Mouse (Mus musculus): ENCODE data around the gene Clnk.
"Not testable (repeated sequence)": the region's sequence is repeated elsewhere in the genome, so short reads cannot be mapped to it uniquely, and the experiment has no call there.

Clnk gene

GRCm38 (mm10) chr5:38876622-38877021 is at the start of gene Clnk:
Clnk (minus strand) TSS chr5:38876812.
- DNase-seq (ENCODE audit: low spot score): no peak

- no peak for DNase-seq (ENCODE audit: low spot score)
These were observed 28.7 kb upstream of the Clnk start for GRCm38 (mm10) chr5:38905271-38905670.

GRCm38 (mm10) chr5:38904528-38905044 is 28.0 kb upstream of the Clnk start:
- no peak for DNase-seq (ENCODE audit: low spot score)

- no peak for DNase-seq (ENCODE audit: low spot score)
These were observed 26.3 kb upstream of the Clnk start for GRCm38 (mm10) chr5:38902889-38903288.

GRCm38 (mm10) chr5:38899051-38899450 is 22.4 kb upstream of the Clnk start:
- no peak for DNase-seq (ENCODE audit: low spot score)

- no peak for DNase-seq (ENCODE audit: low spot score)
These were observed 12.0 kb upstream of the Clnk start for GRCm38 (mm10) chr5:38888646-38889045.

GRCm38 (mm10) chr5:38886623-38887275 is 10.1 kb upstream of the Clnk start:
- DNase-seq (ENCODE audit: low spot score): no peak

GRCm38 (mm10) chr5:38882635-38883034 is 6.0 kb upstream of the Clnk start:
- DNase-seq (ENCODE audit: low spot score): not testable (repeated sequence)

- no peak for DNase-seq (ENCODE audit: low spot score)
These were observed 5.4 kb upstream of the Clnk start for GRCm38 (mm10) chr5:38881728-38882620.

GRCm38 (mm10) chr5:38881416-38881727 is 4.8 kb upstream of the Clnk start:
- DNase-seq (ENCODE audit: low spot score): no peak

- no peak for DNase-seq (ENCODE audit: low spot score)
These were observed 3.5 kb upstream of the Clnk start for GRCm38 (mm10) chr5:38879989-38880706.

GRCm38 (mm10) chr5:38875403-38875802 is 1.2 kb downstream of the Clnk start:
- peak; percentile 63 for DNase-seq (ENCODE audit: low spot score)

- no peak for DNase-seq (ENCODE audit: low spot score)
These were observed 1.7 kb downstream of the Clnk start for GRCm38 (mm10) chr5:38874931-38875330.

- no peak for DNase-seq (ENCODE audit: low spot score)
These were observed 3.7 kb downstream of the Clnk start for GRCm38 (mm10) chr5:38872906-38873305.

GRCm38 (mm10) chr5:38871591-38871990 is 5.0 kb downstream of the Clnk start:
- no peak for DNase-seq (ENCODE audit: low spot score)

- no peak for DNase-seq (ENCODE audit: low spot score)
These were observed 6.1 kb downstream of the Clnk start for GRCm38 (mm10) chr5:38870485-38870884.

- DNase-seq (ENCODE audit: low spot score): no peak
These were observed 6.6 kb downstream of the Clnk start for GRCm38 (mm10) chr5:38869976-38870375.

- no peak for DNase-seq (ENCODE audit: low spot score)
These were observed 12.0 kb downstream of the Clnk start for GRCm38 (mm10) chr5:38864624-38865023.

- DNase-seq (ENCODE audit: low spot score): no peak
These were observed 13.6 kb downstream of the Clnk start for GRCm38 (mm10) chr5:38863029-38863428.

GRCm38 (mm10) chr5:38862288-38862985 is 14.2 kb downstream of the Clnk start:
- DNase-seq (ENCODE audit: low spot score): peak; percentile 71

GRCm38 (mm10) chr5:38858015-38858721 is 18.4 kb downstream of the Clnk start:
- no peak for DNase-seq (ENCODE audit: low spot score)
